Mouse (Mus musculus): ENCODE data around the gene Rpl31. TPM values are rescaled to one million over a fixed set of nuclear protein-coding genes. Genes with fewer than 3 reads are reported as not detected.

The Rpl31 gene
- total RNA-seq (2021) = 100 to 1,000 TPM; 535 to 544 TPM

- DNase-seq (ENCODE audit: extremely low spot score in 1 of 2, low spot score in 1 of 2) = peak; percentile 88 to 94
These were observed at the start of gene Rpl31 for GRCm38 (mm10) chr1:39367601-39368266. TSS of gene Rpl31 (plus strand) at chr1:39367842.

GRCm38 (mm10) chr1:39317935-39318334 lies 49.7 kb upstream of the Rpl31 start:
- DNase-seq (ENCODE audit: extremely low spot score in 1 of 2, low spot score in 1 of 2) = no peak

GRCm38 (mm10) chr1:39318870-39319269 lies 48.8 kb upstream of the Rpl31 start:
- no peak for DNase-seq (ENCODE audit: extremely low spot score in 1 of 2, low spot score in 1 of 2)

- no peak for DNase-seq (ENCODE audit: extremely low spot score in 1 of 2, low spot score in 1 of 2)
These were observed 45.7 kb upstream of the Rpl31 start for GRCm38 (mm10) chr1:39321954-39322353.

GRCm38 (mm10) chr1:39325228-39325627 lies 42.4 kb upstream of the Rpl31 start:
- DNase-seq (ENCODE audit: extremely low spot score in 1 of 2, low spot score in 1 of 2) = no peak

GRCm38 (mm10) chr1:39327546-39327945 lies 40.1 kb upstream of the Rpl31 start:
- DNase-seq (ENCODE audit: extremely low spot score in 1 of 2, low spot score in 1 of 2) = no peak

GRCm38 (mm10) chr1:39330857-39331594 lies 36.6 kb upstream of the Rpl31 start:
- no peak for DNase-seq (ENCODE audit: extremely low spot score in 1 of 2, low spot score in 1 of 2)

GRCm38 (mm10) chr1:39332456-39332855 lies 35.2 kb upstream of the Rpl31 start:
- no peak for DNase-seq (ENCODE audit: extremely low spot score in 1 of 2, low spot score in 1 of 2)

GRCm38 (mm10) chr1:39335561-39336196 lies 32.0 kb upstream of the Rpl31 start:
- no peak for DNase-seq (ENCODE audit: extremely low spot score in 1 of 2, low spot score in 1 of 2)

GRCm38 (mm10) chr1:39336788-39337187 lies 30.9 kb upstream of the Rpl31 start:
- DNase-seq (ENCODE audit: extremely low spot score in 1 of 2, low spot score in 1 of 2) = no peak

GRCm38 (mm10) chr1:39338831-39339230 lies 28.8 kb upstream of the Rpl31 start:
- DNase-seq (ENCODE audit: extremely low spot score in 1 of 2, low spot score in 1 of 2) = no peak

- no peak for DNase-seq (ENCODE audit: extremely low spot score in 1 of 2, low spot score in 1 of 2)
These were observed 28.2 kb upstream of the Rpl31 start for GRCm38 (mm10) chr1:39339455-39339854.

GRCm38 (mm10) chr1:39340156-39340555 lies 27.5 kb upstream of the Rpl31 start:
- no peak for DNase-seq (ENCODE audit: extremely low spot score in 1 of 2, low spot score in 1 of 2)

GRCm38 (mm10) chr1:39340647-39341046 lies 27.0 kb upstream of the Rpl31 start:
- DNase-seq (ENCODE audit: extremely low spot score in 1 of 2, low spot score in 1 of 2) = peak in 1 of 2 experiments; percentile 33

- DNase-seq (ENCODE audit: extremely low spot score in 1 of 2, low spot score in 1 of 2) = no peak
These were observed 25.8 kb upstream of the Rpl31 start for GRCm38 (mm10) chr1:39341807-39342206.

- no peak for DNase-seq (ENCODE audit: extremely low spot score in 1 of 2, low spot score in 1 of 2)
These were observed 24.4 kb upstream of the Rpl31 start for GRCm38 (mm10) chr1:39343242-39343641.

GRCm38 (mm10) chr1:39344981-39345600 lies 22.6 kb upstream of the Rpl31 start:
- DNase-seq (ENCODE audit: extremely low spot score in 1 of 2, low spot score in 1 of 2) = no peak

GRCm38 (mm10) chr1:39349001-39349400 lies 18.6 kb upstream of the Rpl31 start:
- DNase-seq (ENCODE audit: extremely low spot score in 1 of 2, low spot score in 1 of 2) = peak in 1 of 2 experiments; percentile 64

- no peak for DNase-seq (ENCODE audit: extremely low spot score in 1 of 2, low spot score in 1 of 2)
These were observed 18.2 kb upstream of the Rpl31 start for GRCm38 (mm10) chr1:39349427-39349826.

- no peak for DNase-seq (ENCODE audit: extremely low spot score in 1 of 2, low spot score in 1 of 2)
These were observed 5.7 kb upstream of the Rpl31 start for GRCm38 (mm10) chr1:39361754-39362514.
